Comparison of ENCODE assay signal across 20 mouse cellular contexts in genomic region chr7:99702201-99702600, GRCm38 (mm10). TPM values are rescaled to one million over a fixed set of nuclear protein-coding genes. Genes with fewer than 3 reads are reported as not detected.
DNase-seq lines count a peak whose midpoint lies in the region; ATAC-seq and TF ChIP-seq lines count a peak whose summit lies in the region.
"Had no signal": no experiment of that assay in that cellular context is flagged by ENCODE, and none has a peak within 500 bp of the region (broad histone marks: within the 10 kb centered on the region; RNA-seq: fewer than 3 reads in every experiment).

No protein-coding gene starts in this region.

- ATAC-seq in megakaryocyte progenitor cell, adult 5-6 weeks (replicated peaks; ENCODE audit: poor library complexity) = no peak
- ATAC-seq: intestine, embryonic 15.5 days; midbrain, embryonic 16.5 days had no signal

- peak overlapping the region; percentile 34; the same call in 1 of the 2 replicates for H3K27ac ChIP-seq in left cerebral cortex, adult 2 months
- H3K27ac ChIP-seq in brown adipose tissue, adult 24 weeks (replicated peaks; ENCODE audit: low read depth, low read length) = peak overlapping the region; percentile 64
- H3K27ac ChIP-seq: heart, embryonic 15.5 days; hindbrain, embryonic 13.5 days; intestine, embryonic 15.5 days; liver, embryonic 15.5 days had no signal

- intact Hi-C loops in heart, postnatal 25 days (cut with DNase I) = no loop called here
- intact Hi-C loops in left cerebral cortex, adult 2 months (cut with DNase I) = no loop called here
- intact Hi-C loops in left cerebral cortex, postnatal 4 days (cut with DNase I) = no loop called here

- H3K4me1 ChIP-seq in brown adipose tissue, adult 24 weeks (ENCODE audit: control insufficient read depth, insufficient read depth, insufficient read length, low read length) = peaks cover 37% of the 10 kb centered on the region
- H3K4me1 ChIP-seq: liver, embryonic 15.5 days had no signal

- H3K4me3 ChIP-seq in left cerebral cortex, adult 2 months = no peak overlapping the region
- 0 out of 2 replicates have a peak overlapping the region, but pooled peaks have one; percentile 15 for H3K4me3 ChIP-seq in brown adipose tissue, adult 24 weeks (ENCODE audit: insufficient read depth, low read depth, low read length)
- H3K4me3 ChIP-seq: erythroblast, embryonic 14.5 days; heart, embryonic 15.5 days; hindbrain, embryonic 13.5 days; intestine, embryonic 15.5 days; liver, embryonic 15.5 days had no signal

- no peak for TF ChIP-seq CTCF in left cerebral cortex, adult 2 months (IDR thresholded peaks at IDR 0.05)

- DNase-seq in heart, adult 11 months = peak; percentile 97
- no peak for DNase-seq in heart, postnatal 25 days (ENCODE audit: low spot score)
- DNase-seq in left cerebral cortex, adult 2 months (ENCODE audit: extremely low spot score in 1 of 2, low spot score in 2 of 2) = no peak
- no peak for DNase-seq in left cerebral cortex, postnatal 4 days
- DNase-seq in kidney, postnatal 4 days = peak; percentile 40 to 54
- DNase-seq: cerebellum, adult 11 months; cerebellum, postnatal 25 days; gastrocnemius, postnatal 36 days; right cerebral cortex, postnatal 4 days had no signal

RNA-seq across cellular contexts. Expression of gene Slco2b1, which starts 8.9 kb away (rescaled TPM):
- 1 to 10 TPM; 7.2 to 8.1 TPM for total RNA-seq in heart, postnatal 25 days (2021)
- total RNA-seq in left cerebral cortex, adult 2 months (2021) = 10 to 100 TPM; 12.3 to 12.9 TPM
- 10 to 100 TPM in 1 of 2 experiments, 1 to 10 TPM in 1; 9.9 to 10.2 TPM for total RNA-seq in left cerebral cortex, postnatal 4 days (2021)
- 8.4 and 9.7 TPM in 2 replicates for polyA plus RNA-seq in brown adipose tissue, adult 24 weeks (2012; ENCODE audit: insufficient read depth, insufficient read length, missing spikeins)
- total RNA-seq in megakaryocyte progenitor cell, adult 5-6 weeks (2015) = 0.07 and 0.10 TPM in 2 replicates
- total RNA-seq in megakaryocyte progenitor cell, adult 5-6 weeks (2017) = 0.10 and 0.12 TPM in 2 replicates
- polyA plus RNA-seq: erythroblast, embryonic 14.5 days had no signal

RNA-seq across cellular contexts. Expression of gene Olfr520, which starts 27.9 kb away (rescaled TPM):
- not detected for total RNA-seq in heart, postnatal 25 days (2021)
- not detected for total RNA-seq in left cerebral cortex, adult 2 months (2021)
- total RNA-seq in left cerebral cortex, postnatal 4 days (2021) = not detected
- not detected in 2 replicates for polyA plus RNA-seq in brown adipose tissue, adult 24 weeks (2012; ENCODE audit: insufficient read depth, insufficient read length, missing spikeins)
- not detected in 2 replicates for total RNA-seq in megakaryocyte progenitor cell, adult 5-6 weeks (2015)
- not detected in 2 replicates for total RNA-seq in megakaryocyte progenitor cell, adult 5-6 weeks (2017)
- total RNA-seq: gastrocnemius, postnatal 36 days; layer of hippocampus, postnatal 14 days; left cerebral cortex, postnatal 25 days had no signal
- polyA plus RNA-seq: erythroblast, embryonic 14.5 days; heart, embryonic 15.5 days; hindbrain, embryonic 13.5 days; intestine, embryonic 15.5 days; liver, embryonic 15.5 days; midbrain, embryonic 16.5 days; thymus, postnatal 0 days had no signal

Comparison
In these comparisons a context has a peak if more than half of its experiments do, and no peak if none do; other contexts are left out.
1. DNase-seq: peak in heart, adult 11 months (single experiment) and kidney, postnatal 4 days (2 of 2); none in heart, postnatal 25 days (single experiment), left cerebral cortex, adult 2 months (0 of 2) and left cerebral cortex, postnatal 4 days (single experiment).
2. RNA of gene Slco2b1, which starts 8.9 kb away (total RNA-seq): 12.3 to 12.9 TPM in left cerebral cortex, adult 2 months, 9.9 to 10.2 TPM in left cerebral cortex, postnatal 4 days and 7.2 to 8.1 TPM in heart, postnatal 25 days; 0.07 to 0.12 TPM in megakaryocyte progenitor cell, adult 5-6 weeks; every median in the first group is over 4 times any median in the second.